Mouse (Mus musculus) megakaryocyte-erythroid progenitor cell, adult 5-6 weeks (primary cell): ENCODE measurements around the gene Morc2a. TPM values are rescaled to one million over a fixed set of nuclear protein-coding genes. Genes with fewer than 3 reads are reported as not detected.
"Not testable (repeated sequence)": the region's sequence is repeated elsewhere in the genome, so short reads cannot be mapped to it uniquely, and the experiment has no call there.

Experiments
- ATAC-seq: replicated peaks from 2 replicates; pipeline ENCODE4 v1.8.0; 2016; ENCODE audit warnings: mild to moderate bottlenecking, inconsistent platforms; ENCODE audit not compliant: severe bottlenecking, poor library complexity, low FRiP score, low TSS enrichment
- total RNA-seq, 2 experiments: library from RNA; stranded (forward) in 1 of 2; stranded (reverse) in 1 of 2; fragments of 200-1000, 215-1000 nt in 1 of 2; fragments of >200 nt in 1 of 2; fragmentation: Nextera tagmentation in 1 of 2; gene quantifications; 2 replicates each; pipeline ENCODE4 v1.2.3; 2014 to 2017

Gene Morc2a
- total RNA-seq (2014; fragmentation: Nextera tagmentation) (40.6 and 55.0 TPM in 2 replicates), total RNA-seq (2017) (36.5 and 42.2 TPM in 2 replicates)

DNA sequence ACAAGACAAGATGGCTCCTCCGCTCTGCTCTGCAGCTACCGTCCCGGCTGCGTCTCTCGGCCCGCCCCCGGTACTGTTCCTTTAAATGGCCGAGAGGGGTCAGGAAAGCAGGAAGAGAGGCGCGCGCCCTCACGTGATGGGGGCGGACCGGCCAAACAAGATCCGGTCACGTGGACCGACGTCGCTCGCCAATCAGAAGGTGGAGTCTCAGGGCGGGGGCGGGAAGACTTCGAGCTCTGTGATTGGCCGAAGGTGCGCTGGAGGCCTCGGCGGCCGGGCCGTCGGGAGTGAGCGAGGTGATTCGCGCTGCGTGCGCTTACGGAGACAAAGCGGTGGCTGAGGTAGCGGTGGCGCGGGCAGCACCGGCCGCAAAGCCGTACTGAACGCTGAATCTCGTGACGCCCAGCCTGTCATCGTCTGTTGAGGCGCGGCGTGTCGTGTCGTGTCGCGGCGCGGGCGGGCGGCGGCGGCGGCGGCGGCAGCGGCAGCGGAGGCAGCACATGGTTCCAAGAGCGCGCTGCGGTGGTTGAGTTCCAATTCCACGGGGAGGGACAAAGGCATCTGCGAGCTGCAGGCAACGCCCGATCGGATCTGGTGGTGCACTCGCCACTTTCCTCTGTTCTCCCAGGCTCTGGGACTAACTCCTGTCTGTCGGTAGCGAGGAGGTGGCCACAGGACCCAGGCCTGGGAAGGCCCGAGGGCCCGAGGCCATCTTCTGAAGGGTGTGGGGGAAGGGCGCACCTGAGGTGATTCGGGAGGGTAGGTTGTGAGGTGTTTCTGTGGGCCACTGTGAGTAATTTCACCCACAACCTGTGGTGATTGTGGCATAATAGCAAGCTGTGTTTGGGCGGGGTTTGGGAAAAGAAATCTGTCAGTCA lies at the start of gene Morc2a:
TSS of gene Morc2a (plus strand) at position 228 of the 878 bp plus-strand sequence.
- ATAC-seq, result peak; percentile 99

DNA sequence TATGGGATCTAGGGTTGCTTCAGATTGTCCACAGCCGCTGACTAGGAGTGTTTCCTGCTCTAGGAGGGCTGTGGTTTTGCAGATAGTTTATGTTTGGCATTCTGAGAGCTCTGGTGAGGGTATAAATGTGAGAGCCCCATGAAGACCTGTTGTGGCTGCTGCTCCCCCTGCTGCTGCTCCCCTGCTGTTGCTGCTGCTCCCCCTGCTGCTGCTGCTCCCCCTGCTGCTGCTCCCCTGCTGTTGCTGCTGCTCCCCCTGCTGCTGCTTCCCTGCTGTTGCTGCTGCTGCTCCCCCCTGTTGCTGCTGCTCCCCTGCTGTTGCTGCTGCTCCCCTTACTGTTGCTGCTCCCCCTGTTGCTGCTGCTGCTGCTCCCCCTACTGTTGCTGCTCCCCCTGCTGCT lies 47.0 kb upstream of the Morc2a start:
- ATAC-seq, result not testable (repeated sequence)

DNA sequence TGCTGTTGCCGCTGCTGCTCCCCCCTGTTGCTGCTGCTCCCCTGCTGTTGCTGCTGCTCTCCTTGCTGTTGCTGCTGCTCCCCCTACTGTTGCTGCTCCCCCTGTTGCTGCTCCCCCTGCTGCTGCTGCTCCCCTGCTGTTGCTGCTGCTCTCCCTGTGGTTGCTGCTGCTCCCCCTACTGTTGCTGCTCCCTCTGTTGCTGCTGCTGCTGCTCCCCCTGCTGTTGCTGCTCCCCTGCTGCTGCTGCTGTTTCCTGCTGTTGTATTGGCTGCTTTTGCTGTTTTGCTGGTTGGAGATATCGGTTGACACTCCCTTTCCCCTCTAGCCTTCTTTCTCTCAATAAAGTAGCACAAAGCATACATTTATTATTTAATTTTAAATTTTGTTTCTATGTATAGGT lies 46.3 kb upstream of the Morc2a start:
- not testable (repeated sequence) for ATAC-seq

DNA sequence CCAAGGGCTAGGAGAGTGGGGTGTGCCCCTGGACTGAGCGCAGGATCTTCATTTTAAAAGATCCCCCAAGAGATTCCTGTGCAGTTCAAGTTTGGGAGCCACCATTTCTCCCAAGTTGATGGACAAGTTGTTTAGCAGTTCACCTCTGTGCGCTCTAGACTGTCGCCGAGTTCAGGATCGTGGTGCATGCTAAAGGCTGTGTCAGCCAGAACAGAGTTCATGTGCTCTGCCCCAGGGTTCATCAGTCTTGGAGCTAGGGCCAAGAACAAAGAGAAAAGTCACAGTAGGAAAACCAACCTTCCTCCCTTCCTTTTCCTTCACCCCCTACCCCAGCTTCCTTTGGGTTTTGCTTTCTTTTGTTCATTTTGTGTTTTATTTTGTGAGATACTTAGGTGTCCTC lies 42.5 kb upstream of the Morc2a start:
- ATAC-seq, result no peak

DNA sequence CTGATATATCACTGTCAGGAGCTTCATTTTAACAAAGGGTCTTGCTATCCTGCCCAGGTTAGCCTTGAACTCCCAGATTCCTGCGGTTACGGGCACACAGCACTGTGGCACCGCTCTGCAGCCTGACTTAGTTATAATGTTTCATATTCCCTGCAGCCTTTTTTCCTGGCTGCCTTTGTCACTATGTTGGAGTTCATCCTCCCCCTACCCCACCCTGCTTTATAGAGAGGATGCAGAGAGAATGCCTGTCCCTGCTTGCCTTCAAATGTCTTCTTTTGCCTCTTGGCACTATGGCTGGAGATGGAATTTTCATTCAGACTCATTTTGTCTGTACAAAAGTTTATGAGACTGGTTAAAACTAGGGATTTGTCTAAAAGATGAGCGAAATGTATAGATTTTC lies 33.4 kb upstream of the Morc2a start:
- no peak for ATAC-seq

DNA sequence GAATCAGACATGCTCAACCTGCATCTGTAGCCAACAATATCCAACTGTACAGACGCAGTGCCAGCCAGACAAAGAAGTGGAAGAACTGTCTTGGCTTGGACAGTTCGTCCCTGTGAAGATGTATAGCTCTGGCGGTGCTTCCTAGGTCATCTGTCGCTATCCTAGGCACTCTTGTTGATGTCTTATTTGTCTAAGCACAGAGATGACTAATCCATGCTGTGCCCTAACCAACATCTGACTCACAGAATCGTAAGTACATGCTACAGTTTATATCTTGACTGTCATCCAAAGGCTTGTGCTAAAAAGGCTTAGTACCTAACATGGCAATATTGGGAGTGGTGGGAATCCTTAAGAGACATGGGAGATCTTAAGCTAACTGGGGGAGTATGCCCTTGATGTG lies 26.2 kb upstream of the Morc2a start:
- no peak for ATAC-seq

DNA sequence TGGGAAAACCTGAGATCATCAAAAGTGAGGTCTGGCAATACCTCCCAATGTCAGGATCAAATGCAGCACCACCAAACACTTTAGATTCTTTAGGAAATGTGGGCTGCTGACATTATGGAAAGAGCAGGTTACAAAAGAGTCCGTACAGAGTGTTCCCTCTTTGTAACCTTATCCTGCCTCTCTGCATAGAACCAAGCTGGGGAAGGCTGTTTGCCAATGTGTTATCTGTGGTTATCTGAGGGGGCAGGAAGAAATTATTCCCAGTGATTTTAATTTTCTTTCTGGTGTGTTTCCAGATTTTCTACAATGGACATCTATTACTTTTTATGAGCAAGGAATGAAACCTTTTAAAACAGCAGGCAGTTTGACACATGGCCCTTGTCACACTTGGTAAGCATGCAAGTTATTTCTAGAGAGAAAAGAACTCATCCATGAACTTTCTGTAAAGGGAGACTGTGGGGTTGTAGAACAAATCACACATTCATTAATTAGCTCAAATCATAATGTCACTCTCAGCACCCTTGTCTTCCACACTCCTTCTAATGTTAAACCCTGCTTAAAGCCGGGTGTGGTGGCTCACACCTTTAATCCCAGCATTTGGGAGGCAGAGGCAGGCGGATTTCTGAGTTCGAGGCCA lies 24.5 kb upstream of the Morc2a start:
- ATAC-seq, result no peak

DNA sequence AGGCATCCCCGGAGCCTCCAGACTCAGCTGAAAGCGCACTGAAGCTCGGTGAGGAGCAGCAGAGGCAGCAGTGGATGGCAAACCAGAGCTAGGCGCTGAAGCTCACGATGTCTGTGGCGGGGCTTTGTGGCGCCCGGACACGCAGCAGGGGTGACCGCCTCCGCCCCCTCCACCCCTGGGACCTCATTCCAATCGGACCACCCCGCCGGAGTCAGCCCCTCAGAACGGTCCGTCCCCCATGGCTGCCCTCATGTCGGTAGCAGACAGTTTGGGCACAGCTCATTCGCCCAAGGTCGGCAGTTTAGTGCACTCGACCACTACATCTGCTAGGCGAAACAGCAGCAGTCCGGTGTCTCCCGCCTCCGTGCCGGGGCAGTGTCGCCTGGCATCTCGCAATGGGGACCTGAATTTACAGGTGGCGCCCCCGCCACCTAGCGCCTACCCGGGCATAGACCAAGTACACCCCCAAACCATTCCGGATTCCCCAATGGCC lies 19.9 kb upstream of the Morc2a start:
- 0 out of 2 replicates have a peak, but pooled peaks have one; percentile 50 for ATAC-seq

DNA sequence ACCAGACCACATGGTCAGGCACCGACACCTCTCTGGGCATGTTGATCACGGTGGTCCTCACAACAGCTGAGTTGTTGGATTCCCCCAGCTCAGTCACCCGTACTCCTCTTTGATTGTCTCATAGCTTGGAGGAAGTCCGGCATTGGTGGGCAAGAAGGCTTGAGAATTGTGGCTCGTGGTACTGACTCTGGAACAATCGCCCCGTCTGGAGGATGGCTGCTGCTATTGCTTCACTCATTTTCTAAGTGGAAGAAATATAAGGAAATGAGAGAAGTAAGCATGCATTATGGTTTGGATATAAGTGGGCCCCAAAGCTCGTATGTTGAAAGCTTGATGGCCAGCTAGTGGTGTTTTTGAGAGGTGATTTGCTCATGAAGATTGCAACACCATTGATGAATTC lies 15.7 kb upstream of the Morc2a start:
- not testable (repeated sequence) for ATAC-seq

DNA sequence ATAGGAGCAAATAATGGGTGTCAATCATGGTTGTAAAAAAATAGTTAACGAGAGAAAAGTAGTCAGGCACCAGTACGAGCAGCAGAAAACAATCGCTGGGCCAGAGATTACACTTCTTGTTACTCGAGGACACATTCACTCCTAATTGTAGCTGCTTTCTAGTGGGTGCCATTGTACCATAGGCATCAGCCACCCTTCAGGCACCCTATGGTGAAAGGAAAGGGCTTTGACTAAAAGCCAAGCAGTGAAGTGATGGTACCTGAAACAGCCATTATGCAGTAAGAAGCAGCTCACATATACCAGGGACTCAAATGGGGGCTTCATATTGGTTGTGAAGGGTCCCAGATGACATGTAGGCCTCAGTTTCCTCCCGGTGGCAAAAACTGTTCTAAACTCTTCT lies 1.3 kb upstream of the Morc2a start:
- no peak for ATAC-seq

DNA sequence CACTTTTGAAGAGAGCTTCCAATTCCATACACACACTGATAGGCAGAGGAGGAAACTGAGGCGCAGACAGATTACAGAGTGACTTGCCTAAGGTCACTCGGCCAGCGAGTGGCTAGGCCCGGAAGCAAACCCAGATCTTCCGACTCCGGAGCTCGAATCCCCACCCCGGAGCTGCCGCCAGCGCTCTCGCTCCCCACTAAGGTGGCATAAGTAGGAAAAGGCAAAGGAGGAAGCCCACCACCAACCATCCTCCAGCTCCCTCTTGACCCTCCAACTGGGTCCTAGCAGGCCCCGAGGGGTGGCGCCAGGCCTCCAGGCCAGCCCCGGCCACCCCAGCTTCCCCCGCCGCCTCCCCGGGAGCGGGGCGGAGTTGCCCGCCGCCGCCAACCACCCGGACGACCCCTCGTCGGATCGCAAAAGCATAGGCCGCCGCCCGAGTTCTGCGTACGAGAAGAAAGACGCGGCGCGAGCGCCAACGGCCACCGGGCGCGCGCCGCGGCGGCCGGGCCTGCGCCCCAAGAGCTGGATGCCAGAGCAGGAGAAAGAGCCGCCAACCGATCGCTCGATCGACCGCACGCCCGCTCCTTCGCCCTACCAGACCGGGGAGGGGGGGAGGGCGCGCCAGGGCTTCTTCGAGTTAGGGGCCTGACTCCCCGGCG lies 557 bp upstream of the Morc2a start:
- no peak for ATAC-seq

DNA sequence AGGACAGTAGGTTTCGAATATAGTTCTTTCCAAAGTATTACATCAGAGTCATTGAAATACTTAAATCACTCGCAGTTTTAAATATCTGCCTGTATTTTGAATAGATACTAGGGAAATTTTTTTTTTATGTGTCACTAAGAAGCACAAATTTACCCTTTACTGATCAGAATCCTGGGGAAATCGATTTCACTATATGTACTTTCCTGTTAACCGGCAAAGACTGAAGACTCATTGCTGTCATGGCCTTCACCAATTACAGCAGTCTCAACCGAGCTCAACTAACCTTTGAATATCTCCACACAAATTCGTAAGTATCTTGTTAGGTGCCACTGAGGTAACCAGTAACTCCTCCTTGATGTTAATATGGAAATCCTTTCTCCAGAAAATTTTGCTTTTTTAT lies 1.1 kb downstream of the Morc2a start:
- ATAC-seq, result no peak

DNA sequence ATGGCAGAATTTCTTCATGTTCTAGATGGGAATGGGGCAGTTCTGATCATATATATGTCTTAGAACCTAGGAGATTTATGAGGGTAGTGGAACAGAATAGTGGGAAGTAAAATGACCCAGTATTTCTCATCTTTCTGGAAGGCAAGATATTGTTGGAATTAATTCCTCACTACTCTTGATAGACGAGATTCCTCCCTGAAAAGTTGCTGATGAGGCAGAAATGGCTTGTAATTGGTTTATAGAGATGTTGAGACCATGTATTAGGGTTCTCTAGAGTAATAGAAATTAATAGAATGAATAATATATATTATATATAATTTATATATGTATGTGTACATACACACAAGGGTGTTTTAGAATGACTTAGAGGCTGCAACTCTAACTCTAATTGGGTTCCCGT lies 13.0 kb downstream of the Morc2a start:
- ATAC-seq, result no peak

DNA sequence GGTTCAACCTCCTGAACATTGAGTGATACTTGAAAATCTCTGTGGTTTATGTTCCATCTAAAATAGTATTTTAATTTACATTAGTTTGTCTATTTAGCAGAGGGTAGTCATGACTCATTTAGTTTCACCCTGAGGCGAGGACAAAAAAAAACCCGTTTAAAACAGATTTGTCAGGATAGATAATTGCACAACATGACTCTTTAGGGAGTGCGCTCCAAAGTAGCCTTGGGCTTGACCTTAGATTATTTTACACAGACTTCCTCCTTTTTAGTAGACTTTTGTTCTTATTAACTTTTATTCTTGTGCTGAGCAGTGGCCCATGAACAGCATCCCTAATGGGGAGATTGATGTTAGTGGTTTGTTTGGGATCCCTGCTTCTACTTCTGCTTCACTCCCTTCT lies 18.5 kb downstream of the Morc2a start:
- no peak for ATAC-seq

DNA sequence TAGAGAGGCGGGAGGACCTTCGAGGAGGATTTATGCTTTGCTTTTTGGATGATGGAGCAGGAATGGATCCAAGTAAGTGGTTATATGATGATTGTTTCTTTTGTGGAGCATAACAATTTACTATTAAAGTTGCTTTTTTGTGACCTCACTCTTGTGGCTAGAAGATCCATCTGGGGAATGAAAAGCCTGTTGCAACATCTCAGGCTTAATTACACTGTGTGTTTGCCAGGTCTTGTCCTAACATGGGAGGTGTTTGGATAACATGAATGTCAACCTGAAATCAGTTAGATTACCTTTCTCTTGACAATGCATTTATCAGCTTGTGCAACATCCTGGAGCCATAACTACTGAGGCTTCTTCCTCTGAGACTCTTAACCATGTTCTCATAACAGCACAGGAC lies 19.8 kb downstream of the Morc2a start:
- ATAC-seq, result no peak

DNA sequence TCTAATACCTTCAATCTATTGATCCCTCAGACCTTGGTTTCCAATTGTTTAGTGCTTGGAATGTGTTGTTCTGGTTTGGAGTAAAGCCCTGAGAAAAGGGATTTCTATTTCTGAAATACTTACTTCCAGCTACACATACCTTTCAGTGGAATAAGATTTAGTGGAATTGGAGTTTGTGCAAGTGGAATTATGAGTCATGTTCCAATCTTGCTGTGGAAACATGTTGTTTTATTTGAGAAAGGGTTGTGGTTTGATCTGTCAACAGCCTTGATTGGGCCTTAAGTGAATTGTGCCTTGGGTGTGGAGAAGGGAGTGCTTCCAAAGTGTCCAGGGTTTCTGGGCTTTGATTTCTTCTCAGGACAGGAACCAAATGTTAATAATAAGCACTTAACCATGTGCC lies 20.9 kb downstream of the Morc2a start:
- no peak for ATAC-seq

DNA sequence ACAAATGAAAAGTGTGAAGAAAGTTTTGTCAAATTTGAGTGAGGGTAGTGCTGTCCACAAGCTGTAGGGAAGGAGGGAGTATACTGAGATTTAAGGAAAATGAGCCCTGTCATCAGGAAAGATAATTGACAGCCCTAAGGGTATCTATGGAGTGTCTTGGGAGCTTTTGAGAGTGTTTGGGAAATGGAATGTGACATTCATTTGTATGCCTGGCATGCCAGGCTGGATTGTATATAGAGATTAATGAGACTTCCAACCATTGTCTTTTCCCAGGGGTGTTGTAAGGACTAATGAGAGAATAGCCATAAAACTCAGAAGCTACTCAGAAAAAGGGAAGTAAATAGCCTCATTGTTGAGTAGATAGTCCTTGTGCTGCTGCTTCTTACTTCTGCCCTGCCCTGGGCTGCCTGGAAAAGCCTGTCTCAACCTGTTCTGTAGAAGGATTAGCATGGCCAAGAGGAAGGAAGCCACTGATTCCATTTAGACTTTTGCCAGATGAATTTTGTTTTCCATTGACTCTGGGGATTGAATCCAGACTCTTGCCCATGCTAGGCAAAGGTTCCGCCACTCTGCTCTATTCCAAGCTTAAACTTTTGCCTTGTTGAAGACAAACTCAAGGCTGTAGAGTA lies 22.1 kb downstream of the Morc2a start:
- no peak for ATAC-seq

DNA sequence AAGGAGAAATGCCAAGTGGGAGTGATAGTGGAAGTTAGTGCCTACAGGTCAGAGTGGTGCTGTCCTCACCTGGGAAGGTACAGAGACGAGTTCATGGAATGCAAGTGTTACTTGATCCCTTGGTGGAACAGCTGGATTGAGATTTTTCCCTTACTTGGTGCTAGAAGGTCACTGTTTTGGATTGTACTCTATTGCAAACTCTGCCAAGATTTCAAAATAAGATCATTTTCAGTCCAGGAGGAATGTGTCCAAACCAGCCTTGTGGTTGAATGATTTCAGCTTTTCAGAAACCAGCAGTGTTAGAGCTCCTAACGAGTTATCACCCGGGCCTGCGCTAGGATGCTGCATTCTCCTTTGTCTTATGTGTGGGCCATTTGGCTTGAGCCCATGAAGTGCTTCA lies 25.6 kb downstream of the Morc2a start:
- ATAC-seq, result no peak

DNA sequence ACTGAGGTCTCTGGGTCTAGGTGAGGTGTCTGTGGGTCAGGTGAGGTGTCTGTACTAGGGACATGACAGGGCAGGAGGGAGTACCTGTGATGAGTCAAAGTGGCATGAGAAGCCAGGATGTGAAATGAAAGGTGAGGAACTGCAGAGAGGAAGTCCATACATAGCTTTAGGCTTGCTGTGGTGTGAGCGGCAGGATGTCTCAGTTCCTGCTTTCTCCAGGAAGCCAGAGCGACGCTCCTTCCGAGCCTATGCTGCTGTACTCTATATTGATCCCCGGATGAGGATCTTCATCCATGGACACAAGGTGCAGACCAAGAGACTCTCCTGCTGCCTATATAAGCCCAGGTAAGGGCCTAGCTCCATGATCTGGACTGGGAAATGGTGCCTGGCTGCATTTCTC lies 27.4 kb downstream of the Morc2a start:
- no peak for ATAC-seq

DNA sequence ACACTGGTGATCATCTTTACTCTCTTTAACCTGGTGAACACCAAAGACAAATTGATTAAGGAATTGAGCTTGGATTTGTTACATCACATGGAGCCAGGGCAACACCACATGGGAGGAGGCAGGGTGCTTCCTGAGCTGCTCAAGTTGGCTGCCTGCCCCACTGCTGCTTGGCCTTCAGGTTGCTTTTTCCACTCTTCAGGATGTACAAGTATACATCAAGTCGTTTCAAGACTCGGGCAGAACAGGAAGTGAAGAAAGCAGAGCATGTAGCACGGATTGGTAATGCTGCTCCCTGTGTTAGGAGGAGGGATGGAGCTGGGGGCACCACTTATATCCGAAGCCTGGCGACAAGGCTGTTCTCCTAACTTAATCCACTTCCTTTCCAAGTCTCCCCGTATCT lies 28.2 kb downstream of the Morc2a start:
- ATAC-seq, result no peak
